Mouse (Mus musculus): Measurements from ENCODE around the gene D230025D16Rik.

GRCm38 (mm10) chr8:105258911-105259720, 34.2 kb downstream of the D230025D16Rik start:
- no peak for TF ChIP-seq ZC3H11A (IDR thresholded peaks at IDR 0.05; ENCODE audit: borderline replicate concordance, low read depth, low read length)
- TF ChIP-seq MAFK (IDR thresholded peaks at IDR 0.05; ENCODE audit: insufficient read depth, low read depth, low read length), result no peak
- TF ChIP-seq HCFC1 (IDR thresholded peaks at IDR 0.05; ENCODE audit: borderline replicate concordance, insufficient read depth, low read length), result no peak

All from ES-E14 (cell line).